Mouse (Mus musculus) macrophage (primary cell): ENCODE results near the gene Islr2. TPM values are rescaled to one million over a fixed set of nuclear protein-coding genes. Genes with fewer than 3 reads are reported as not detected.

Experiments
- H3K27ac ChIP-seq: fragments of 350-480 bp; formaldehyde crosslinking; 2 replicates; pipeline ENCODE4 v1.9.0; 2021
- H3K36me3 ChIP-seq: fragments of 350-480 bp; formaldehyde crosslinking; 2 replicates; pipeline ENCODE4 v1.9.0; 2021; ENCODE audit errors: inconsistent target
- H3K4me3 ChIP-seq: fragments of 350-480 bp; formaldehyde crosslinking; 2 replicates; pipeline ENCODE4 v1.9.0; 2021; ENCODE audit errors: inconsistent target
- H3K79me2 ChIP-seq: fragments of 350-480 bp; formaldehyde crosslinking; 2 replicates; pipeline ENCODE4 v1.9.0; 2021; ENCODE audit errors: inconsistent target
- WGBS: methylation state at CpG from one replicate; pipeline ENCODE4 v1.1.7; 2026; ENCODE audit warnings: inconsistent platforms; ENCODE audit not compliant: missing documents; 5-methylcytosine and 5-hydroxymethylcytosine counted together
- polyA plus RNA-seq: library from polyadenylated mRNA; stranded (reverse); fragments of 250-400 nt; gene quantifications from 3 replicates; pipeline ENCODE4 v1.2.4, GENCODE M21; 2018; ENCODE audit warnings: inconsistent platforms

Islr2 gene
- polyA plus RNA-seq, 1 experiment from 2014 or later, result not detected

- Histone ChIP-seq H3K79me2 (no peaks in the 10 kb centered on the region), H3K36me3 (no peaks in the 10 kb centered on the region), H3K27ac (no peak overlapping the region), H3K4me3 (no peak overlapping the region)
- WGBS, result 95% methylated on average over 8 of the region's 8 CpGs
Measured at GRCm38 (mm10) chr9:58209462-58210303, 5.6 kb upstream of the Islr2 start.

GRCm38 (mm10) chr9:58206013-58206412 lies 1.9 kb upstream of the Islr2 start:
- 92% methylated on average over 7 of the region's 7 CpGs for WGBS
- H3K4me3 ChIP-seq, result no peak overlapping the region
- no peaks in the 10 kb centered on the region for H3K79me2 ChIP-seq
- H3K27ac ChIP-seq, result no peak overlapping the region
- H3K36me3 ChIP-seq, result no peaks in the 10 kb centered on the region

GRCm38 (mm10) chr9:58204448-58205000 lies 405 bp upstream of the Islr2 start:
- H3K4me3 ChIP-seq, result peak overlapping the region; percentile 34
- no peaks in the 10 kb centered on the region for H3K36me3 ChIP-seq
- no peak overlapping the region for H3K27ac ChIP-seq
- no peaks in the 10 kb centered on the region for H3K79me2 ChIP-seq
- WGBS, result 3% methylated on average over 17 of the region's 18 CpGs

- WGBS, result 14% methylated on average over 13 of the region's 14 CpGs
- no peak overlapping the region for H3K4me3 ChIP-seq
- H3K27ac ChIP-seq, result no peak overlapping the region
Measured at GRCm38 (mm10) chr9:58202676-58203453, 1.3 kb downstream of the Islr2 start.

GRCm38 (mm10) chr9:58201861-58202549 lies 2.1 kb downstream of the Islr2 start:
- no peaks in the 10 kb centered on the region for H3K79me2 ChIP-seq
- 12% methylated on average over 37 of the region's 37 CpGs for WGBS
- H3K27ac ChIP-seq, result no peak overlapping the region
- no peaks in the 10 kb centered on the region for H3K36me3 ChIP-seq
- H3K4me3 ChIP-seq, result no peak overlapping the region

More at GRCm38 (mm10) chr9:58202676-58203453, 1.3 kb downstream of the Islr2 start:
- Histone ChIP-seq H3K36me3 (no peaks in the 10 kb centered on the region), H3K79me2 (no peaks in the 10 kb centered on the region)

- Histone ChIP-seq H3K4me3 (no peak overlapping the region), H3K36me3 (no peaks in the 10 kb centered on the region), H3K27ac (no peak overlapping the region), H3K79me2 (no peaks in the 10 kb centered on the region)
- 10% methylated on average over 24 of the region's 24 CpGs for WGBS
Measured at GRCm38 (mm10) chr9:58201091-58201842, 2.9 kb downstream of the Islr2 start.

GRCm38 (mm10) chr9:58200270-58201090 lies 3.6 kb downstream of the Islr2 start:
- H3K79me2 ChIP-seq, result no peaks in the 10 kb centered on the region
- 5% methylated on average over 11 of the region's 11 CpGs for WGBS
- H3K36me3 ChIP-seq, result no peaks in the 10 kb centered on the region

GRCm38 (mm10) chr9:58199381-58200269 lies 4.5 kb downstream of the Islr2 start:
- Histone ChIP-seq H3K36me3 (no peaks in the 10 kb centered on the region), H3K27ac (no peak overlapping the region), H3K79me2 (no peaks in the 10 kb centered on the region), H3K4me3 (no peak overlapping the region)
- 4% methylated on average over 41 of the region's 41 CpGs for WGBS

More at GRCm38 (mm10) chr9:58200270-58201090, 3.6 kb downstream of the Islr2 start:
- no peak overlapping the region for H3K27ac ChIP-seq
- no peak overlapping the region for H3K4me3 ChIP-seq

GRCm38 (mm10) chr9:58198801-58199371 lies 5.2 kb downstream of the Islr2 start:
- Histone ChIP-seq H3K79me2 (no peaks in the 10 kb centered on the region), H3K27ac (no peak overlapping the region), H3K36me3 (no peaks in the 10 kb centered on the region), H3K4me3 (no peak overlapping the region)
- 7% methylated on average over 38 of the region's 38 CpGs for WGBS

GRCm38 (mm10) chr9:58197781-58198701 lies 6.1 kb downstream of the Islr2 start:
- no peaks in the 10 kb centered on the region for H3K36me3 ChIP-seq
- 3% methylated on average over 58 of the region's 58 CpGs for WGBS
- no peak overlapping the region for H3K27ac ChIP-seq
- no peaks in the 10 kb centered on the region for H3K79me2 ChIP-seq
- no peak overlapping the region for H3K4me3 ChIP-seq
